Mouse (Mus musculus) kidney, postnatal 0 days (tissue): ENCODE results near the gene Gm20388. TPM values are rescaled to one million over a fixed set of nuclear protein-coding genes. Genes with fewer than 3 reads are reported as not detected.

Experiments used
- ATAC-seq: fragments of 200-750 bp; cut with Nextera tagmentation; replicated peaks from 2 replicates; pipeline ENCODE4 v1.8.0; 2017; ENCODE audit warnings: low read depth, moderate number of reproducible peaks, moderate TSS enrichment, moderate library complexity; ENCODE audit not compliant: low FRiP score
- DNase-seq: peaks from one replicate; pipeline ENCODE4 v3.0.0-alpha.2; 2016; ENCODE audit warnings: low spot score
- H3K27ac ChIP-seq: fragments of 300-500 bp; sonication (generic); 2 replicates; pipeline ENCODE4 v1.5.1; 2014; ENCODE audit warnings: mild to moderate bottlenecking
- H3K27me3 ChIP-seq: fragments of 300-500 bp; sonication (generic); 2 replicates; pipeline ENCODE4 v1.6.1; 2014; ENCODE audit warnings: low read length, mixed read lengths; ENCODE audit not compliant: insufficient read depth
- H3K36me3 ChIP-seq: fragments of 300-500 bp; sonication (generic); 2 replicates; pipeline ENCODE4 v1.6.1; 2014; ENCODE audit warnings: low read length, mixed read lengths; ENCODE audit not compliant: insufficient read depth
- H3K4me1 ChIP-seq: fragments of 300-500 bp; sonication (generic); replicated peaks from 2 replicates; pipeline ENCODE4 v1.6.1; 2014; ENCODE audit warnings: antibody characterized with exemption, low read length, mixed read lengths; ENCODE audit not compliant: insufficient read depth
- H3K4me2 ChIP-seq: fragments of 300-500 bp; sonication (generic); 2 replicates; pipeline ENCODE4 v1.6.1; 2014; ENCODE audit warnings: mild to moderate bottlenecking, low read length, moderate library complexity, mixed read lengths
- H3K4me3 ChIP-seq: fragments of 300-500 bp; sonication (generic); replicated peaks from 2 replicates; pipeline ENCODE4 v1.5.1; 2014; ENCODE audit warnings: low read depth, low read length
- H3K9ac ChIP-seq: fragments of 300-500 bp; sonication (generic); 2 replicates; pipeline ENCODE4 v1.6.1; 2014; ENCODE audit warnings: low read depth, low read length
- H3K9me3 ChIP-seq: fragments of 300-500 bp; sonication (generic); replicated peaks from 2 replicates; pipeline ENCODE4 v1.6.1; 2016; ENCODE audit warnings: low read length, inconsistent platforms, mixed read lengths
- CTCF ChIP-seq: IDR thresholded peaks from 2 replicates; pipeline ENCODE4 v1.5.1; 2016; ENCODE audit warnings: antibody characterized with exemption, low read depth, mild to moderate bottlenecking, moderate library complexity
- WGBS: fragments of 180-500 bp; shearing (Covaris S2); extraction: QIAGEN DNeasy Blood & Tissue Kit; methylation state at CpG from one replicate; pipeline ENCODE4 v1.1.7; 2014; 5-methylcytosine and 5-hydroxymethylcytosine counted together
- polyA plus RNA-seq: library from polyadenylated mRNA; unstranded; fragments of >200 nt; fragmentation: Nextera tagmentation; extraction: Ambion mirVana; gene quantifications from 2 replicates; pipeline ENCODE4 v1.2.1, GENCODE M21; 2015

Gene Gm20388
- polyA plus RNA-seq, 1 experiment from 2014 or later = not detected

GRCm38 (mm10) chr8:121001951-121002350 lies 1091.3 kb downstream of the Gm20388 start:
- ATAC-seq (no peak), DNase-seq (no peak)
- 72% methylated on average over 12 of the region's 12 CpGs for WGBS
- peaks cover 3% of the 10 kb centered on the region; the same call in 1 of the 2 replicates for H3K27me3 ChIP-seq
- H3K9ac ChIP-seq = no peak overlapping the region
- peaks cover 3% of the 10 kb centered on the region; the same call in 1 of the 2 replicates for H3K9me3 ChIP-seq
- H3K4me3 ChIP-seq = no peak overlapping the region
- H3K4me2 ChIP-seq = no peak overlapping the region
- no peaks in the 10 kb centered on the region for H3K36me3 ChIP-seq
- TF ChIP-seq CTCF = no peak
- H3K27ac ChIP-seq = no peak overlapping the region
- H3K4me1 ChIP-seq = no peaks in the 10 kb centered on the region

DNA sequence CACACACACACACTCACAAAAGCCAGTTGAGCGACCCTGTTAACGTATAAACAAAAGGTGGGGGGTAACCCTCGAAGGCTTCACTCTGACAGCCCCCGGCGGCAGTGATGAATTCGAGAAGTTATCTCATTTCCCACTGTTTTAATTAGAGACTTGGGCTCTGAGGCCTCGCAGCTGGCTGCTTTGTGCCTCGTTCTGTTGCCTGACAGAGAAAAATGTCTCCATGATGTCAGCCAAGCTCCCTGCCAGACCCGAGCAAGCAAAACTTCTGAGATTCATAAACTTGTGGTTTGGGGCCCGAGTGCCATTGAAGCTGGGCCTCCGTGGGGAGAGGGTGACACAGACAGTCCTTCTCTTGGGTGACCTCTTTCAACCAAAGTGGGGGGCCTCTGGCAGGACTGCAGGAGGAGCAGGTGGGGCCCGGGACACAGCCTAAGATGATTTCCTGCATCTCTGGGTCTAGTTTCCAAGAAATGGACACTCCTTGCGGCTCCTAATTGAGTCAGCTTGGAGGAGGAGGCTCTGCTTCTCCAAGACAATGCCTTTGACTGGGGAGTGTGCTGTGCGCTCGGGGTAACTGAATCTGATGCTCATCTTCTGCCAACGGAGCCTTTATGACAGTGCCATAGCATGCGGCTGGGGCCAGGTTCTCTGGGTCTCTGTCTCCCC lies 1092.4 kb downstream of the Gm20388 start:
- Histone ChIP-seq H3K9ac (no peak overlapping the region), H3K4me2 (no peak overlapping the region), H3K4me3 (no peak overlapping the region), H3K27me3 (peaks cover 3% of the 10 kb centered on the region; the same call in 1 of the 2 replicates), H3K4me1 (no peaks in the 10 kb centered on the region), H3K36me3 (no peaks in the 10 kb centered on the region), H3K9me3 (peaks cover 3% of the 10 kb centered on the region; the same call in 1 of the 2 replicates), H3K27ac (peak overlapping the region; percentile 42; the same call in 1 of the 2 replicates)
- ATAC-seq = no peak
- DNase-seq = peak; percentile 86
- 20% methylated on average over 17 of the region's 17 CpGs for WGBS
- TF ChIP-seq CTCF = no peak

DNA sequence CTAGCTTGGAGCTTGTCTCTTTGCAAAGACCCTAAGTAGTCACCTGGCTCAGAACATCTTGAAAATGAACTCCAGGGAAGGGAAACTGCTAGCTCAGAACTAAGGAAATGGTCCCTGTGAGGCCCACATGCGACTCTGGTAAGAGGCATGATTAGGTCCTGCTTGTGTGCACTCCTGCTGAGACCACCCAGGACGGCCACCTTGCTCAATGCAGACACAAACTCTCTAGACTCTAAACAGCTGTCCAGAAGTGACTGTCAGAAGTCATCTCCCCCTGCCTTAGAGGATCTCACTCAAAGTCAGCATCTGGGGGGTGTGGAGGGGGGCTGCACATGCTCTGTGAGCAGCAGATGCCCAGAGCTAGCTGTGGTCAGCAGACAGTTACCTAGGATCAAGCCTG lies 1093.0 kb downstream of the Gm20388 start:
- H3K4me3 ChIP-seq = no peak overlapping the region
- no peaks in the 10 kb centered on the region for H3K4me1 ChIP-seq
- H3K36me3 ChIP-seq = no peaks in the 10 kb centered on the region
- no peak overlapping the region for H3K9ac ChIP-seq
- ATAC-seq (no peak), DNase-seq (no peak)
- TF ChIP-seq CTCF = no peak
- WGBS = 32% methylated on average over 2 of the region's 2 CpGs
- peaks cover 3% of the 10 kb centered on the region; the same call in 1 of the 2 replicates for H3K9me3 ChIP-seq
- H3K27ac ChIP-seq = no peak overlapping the region
- H3K27me3 ChIP-seq = peaks cover 3% of the 10 kb centered on the region; the same call in 1 of the 2 replicates
- no peak overlapping the region for H3K4me2 ChIP-seq

DNA sequence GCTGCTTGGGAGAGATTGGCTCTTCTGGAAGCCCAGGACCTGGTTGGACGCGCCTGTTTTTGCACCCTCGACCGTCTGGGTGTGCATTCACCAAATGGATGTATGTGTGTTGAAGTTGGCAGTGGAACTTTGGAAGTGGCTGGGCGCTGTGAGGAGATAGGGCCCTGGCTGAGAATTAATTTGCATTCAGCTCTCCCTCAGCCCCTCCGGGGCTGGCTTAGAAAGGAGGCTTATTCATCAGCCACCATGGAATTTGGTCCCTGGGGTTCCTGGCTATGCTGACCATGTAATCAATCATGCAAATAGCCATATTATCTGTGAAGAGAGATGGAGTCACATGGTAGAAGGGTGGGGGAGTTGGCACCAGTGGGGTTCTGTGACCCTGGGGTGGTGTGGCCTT lies 1102.7 kb downstream of the Gm20388 start:
- no peak overlapping the region for H3K4me2 ChIP-seq
- 66% methylated on average over 6 of the region's 6 CpGs for WGBS
- ATAC-seq (no peak), DNase-seq (no peak)
- no peaks in the 10 kb centered on the region for H3K9me3 ChIP-seq
- H3K27ac ChIP-seq = no peak overlapping the region
- no peaks in the 10 kb centered on the region for H3K36me3 ChIP-seq
- no peaks in the 10 kb centered on the region for H3K27me3 ChIP-seq
- no peak overlapping the region for H3K4me3 ChIP-seq
- H3K4me1 ChIP-seq = no peaks in the 10 kb centered on the region
- TF ChIP-seq CTCF = no peak
- no peak overlapping the region for H3K9ac ChIP-seq

DNA sequence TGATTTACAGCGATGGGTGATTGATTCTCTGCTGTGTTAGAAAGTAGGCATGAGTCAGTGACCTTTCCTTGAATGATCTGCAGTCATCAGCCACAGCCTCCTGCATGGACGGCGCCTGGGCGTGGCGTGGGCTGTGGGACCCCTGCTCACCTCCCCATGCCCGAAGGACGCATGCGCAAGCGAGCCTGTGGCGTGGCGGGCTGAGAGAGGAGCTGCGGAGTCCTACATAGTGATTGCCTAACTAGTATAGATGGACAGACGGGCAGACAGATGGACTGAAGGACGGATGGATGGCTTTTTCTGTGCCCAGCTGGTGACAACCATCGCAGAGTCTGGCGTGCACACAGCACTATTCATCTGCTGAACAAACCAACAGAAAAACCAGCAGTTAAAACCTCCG lies 1106.0 kb downstream of the Gm20388 start:
- ATAC-seq (no peak), DNase-seq (no peak)
- Histone ChIP-seq H3K4me1 (no peaks in the 10 kb centered on the region), H3K9ac (no peak overlapping the region), H3K4me2 (no peak overlapping the region), H3K9me3 (no peaks in the 10 kb centered on the region), H3K27me3 (0 out of 2 replicates have a peak, but pooled peaks cover 3% of the 10 kb centered on the region), H3K36me3 (no peaks in the 10 kb centered on the region), H3K4me3 (no peak overlapping the region), H3K27ac (no peak overlapping the region)
- no peak for TF ChIP-seq CTCF
- 73% methylated on average over 17 of the region's 17 CpGs for WGBS

GRCm38 (mm10) chr8:121018236-121018635 lies 1107.6 kb downstream of the Gm20388 start:
- WGBS = 70% methylated on average over 10 of the region's 10 CpGs
- Histone ChIP-seq H3K27ac (no peak overlapping the region), H3K4me3 (no peak overlapping the region), H3K36me3 (no peaks in the 10 kb centered on the region), H3K4me1 (no peaks in the 10 kb centered on the region), H3K27me3 (0 out of 2 replicates have a peak, but pooled peaks cover 5% of the 10 kb centered on the region), H3K9me3 (no peaks in the 10 kb centered on the region), H3K9ac (no peak overlapping the region), H3K4me2 (no peak overlapping the region)
- no peak for ATAC-seq
- TF ChIP-seq CTCF = no peak
- DNase-seq = no peak

- H3K27me3 ChIP-seq = peaks cover 19% of the 10 kb centered on the region; the same call in 1 of the 2 replicates
- 23% methylated on average over 12 of the region's 12 CpGs for WGBS
These were observed 1110.8 kb downstream of the Gm20388 start for GRCm38 (mm10) chr8:121021488-121021887.

More at GRCm38 (mm10) chr8:121021488-121021887, 1110.8 kb downstream of the Gm20388 start:
- H3K4me1 ChIP-seq = no peaks in the 10 kb centered on the region; the same call in 1 of the 2 replicates
- no peak overlapping the region for H3K9ac ChIP-seq
- H3K4me2 ChIP-seq = no peak overlapping the region
- no peak overlapping the region for H3K27ac ChIP-seq
- no peak for DNase-seq
- ATAC-seq = no peak
- no peak overlapping the region for H3K4me3 ChIP-seq
- no peak for TF ChIP-seq CTCF
- no peaks in the 10 kb centered on the region for H3K9me3 ChIP-seq
- H3K36me3 ChIP-seq = no peaks in the 10 kb centered on the region
